Mouse (Mus musculus) myocyte (in vitro differentiated cells): ENCODE results near the gene Socs5. TPM values are rescaled to one million over a fixed set of nuclear protein-coding genes. Genes with fewer than 3 reads are reported as not detected.

Source experiments
- H3K27me3 ChIP-seq: one replicate; pipeline ENCODE4 v1.6.1; 2011; ENCODE audit not compliant: control insufficient read depth, insufficient read depth, insufficient read length
- H3K36me3 ChIP-seq: one replicate; pipeline ENCODE4 v1.6.1; 2011; ENCODE audit not compliant: control insufficient read depth, insufficient read depth
- H3K4me2 ChIP-seq: one replicate; pipeline ENCODE4 v1.6.1; 2011; ENCODE audit warnings: low read depth, control low read depth
- H3K4me3 ChIP-seq: one replicate; pipeline ENCODE4 v1.5.1; 2011; ENCODE audit warnings: mild to moderate bottlenecking, control low read depth, moderate library complexity
- H3K79me2 ChIP-seq: one replicate; pipeline ENCODE4 v1.6.1; 2011; ENCODE audit not compliant: control insufficient read depth, insufficient read depth
- H3ac ChIP-seq: one replicate; pipeline ENCODE4 v1.6.1; 2011; ENCODE audit not compliant: control insufficient read depth, insufficient read length
- CEBPB ChIP-seq: IDR thresholded peaks from 2 replicates; pipeline ENCODE4 v1.6.1; 2011; ENCODE audit warnings: mild to moderate bottlenecking, moderate library complexity; ENCODE audit not compliant: poor library complexity, insufficient read depth, severe bottlenecking
- E2F4 ChIP-seq: IDR thresholded peaks from one replicate; pipeline ENCODE4 v1.6.1; 2011; ENCODE audit warnings: mild to moderate bottlenecking, control low read depth, moderate library complexity; ENCODE audit not compliant: insufficient read depth
- MAX ChIP-seq: IDR thresholded peaks from one replicate; pipeline ENCODE4 v1.6.1; 2011; ENCODE audit warnings: low read depth, mild to moderate bottlenecking, control low read depth
- MYOD1 ChIP-seq, 3 experiments: IDR thresholded peaks; one replicate each; pipeline ENCODE4 v1.6.1; 2011; ENCODE audit warnings: control low read depth in 2 of 3, low read depth in 2 of 3, mild to moderate bottlenecking in 2 of 3, moderate library complexity in 1 of 3; ENCODE audit not compliant: insufficient read length in 2 of 3, control insufficient read depth in 1 of 3
- MYOG ChIP-seq, 3 experiments: IDR thresholded peaks; one replicate each; pipeline ENCODE4 v1.6.1; 2011; ENCODE audit warnings: control low read depth in 2 of 3, low read depth in 2 of 3, mild to moderate bottlenecking in 2 of 3; ENCODE audit not compliant: insufficient read length in 2 of 3, control insufficient read depth in 1 of 3, insufficient read depth in 1 of 3
- POLR2A ChIP-seq: IDR thresholded peaks from one replicate; pipeline ENCODE4 v1.6.1; 2011; ENCODE audit warnings: low read depth, mild to moderate bottlenecking, control low read depth, moderate library complexity; ENCODE audit not compliant: insufficient read length
- POLR2AphosphoS2 ChIP-seq: IDR thresholded peaks from one replicate; pipeline ENCODE4 v1.6.1; 2011; ENCODE audit warnings: low read depth, control low read depth; ENCODE audit not compliant: insufficient read length
- REST ChIP-seq: IDR thresholded peaks from one replicate; pipeline ENCODE4 v1.6.1; 2011; ENCODE audit warnings: mild to moderate bottlenecking, control low read depth, moderate library complexity; ENCODE audit not compliant: insufficient read depth, insufficient read length
- SRF ChIP-seq: IDR thresholded peaks from one replicate; pipeline ENCODE4 v1.6.1; 2011; ENCODE audit warnings: low read depth; ENCODE audit not compliant: control insufficient read depth, insufficient read length
- TCF12 ChIP-seq: IDR thresholded peaks from one replicate; pipeline ENCODE4 v1.6.1; 2011; ENCODE audit warnings: mild to moderate bottlenecking, control low read depth; ENCODE audit not compliant: poor library complexity, insufficient read depth, severe bottlenecking
- TCF3 ChIP-seq: IDR thresholded peaks from one replicate; pipeline ENCODE4 v1.6.1; 2011; ENCODE audit warnings: low read depth, control low read depth; ENCODE audit not compliant: insufficient read length
- USF1 ChIP-seq: IDR thresholded peaks from one replicate; pipeline ENCODE4 v1.6.1; 2011; ENCODE audit warnings: low read depth, mild to moderate bottlenecking, control low read depth, moderate library complexity
- polyA plus RNA-seq: library from polyadenylated mRNA; unstranded; fragments of >200 nt; fragmentation: generic; extraction: Trizol; gene quantifications from one replicate; pipeline ENCODE4 v1.2.1, GENCODE M21; 2012; ENCODE audit warnings: missing spikeins

The Socs5 gene
- polyA plus RNA-seq, 1 experiment = 14.0 TPM

GRCm38 (mm10) chr17:87100947-87101346, 6.5 kb upstream of the Socs5 start:
- Histone ChIP-seq H3ac (no peak overlapping the region), H3K4me3 (no peak overlapping the region), H3K27me3 (no peaks in the 10 kb centered on the region), H3K36me3 (no peaks in the 10 kb centered on the region), H3K79me2 (no peaks in the 10 kb centered on the region), H3K4me2 (no peak overlapping the region)
- TF ChIP-seq POLR2AphosphoS2 (no peak), MYOG (IDR thresholded peaks at IDR 0.05; ENCODE audit: control insufficient read depth in 1 of 3, insufficient read depth in 1 of 3, insufficient read length in 2 of 3, low read depth in 2 of 3) (no peak), POLR2A (no peak), E2F4 (no peak), SRF (no peak), MYOD1 (IDR thresholded peaks at IDR 0.05; ENCODE audit: control insufficient read depth in 1 of 3, insufficient read length in 2 of 3, low read depth in 2 of 3) (no peak), TCF12 (no peak), REST (no peak), MAX (no peak), USF1 (no peak), CEBPB (no peak), TCF3 (no peak)

DNA sequence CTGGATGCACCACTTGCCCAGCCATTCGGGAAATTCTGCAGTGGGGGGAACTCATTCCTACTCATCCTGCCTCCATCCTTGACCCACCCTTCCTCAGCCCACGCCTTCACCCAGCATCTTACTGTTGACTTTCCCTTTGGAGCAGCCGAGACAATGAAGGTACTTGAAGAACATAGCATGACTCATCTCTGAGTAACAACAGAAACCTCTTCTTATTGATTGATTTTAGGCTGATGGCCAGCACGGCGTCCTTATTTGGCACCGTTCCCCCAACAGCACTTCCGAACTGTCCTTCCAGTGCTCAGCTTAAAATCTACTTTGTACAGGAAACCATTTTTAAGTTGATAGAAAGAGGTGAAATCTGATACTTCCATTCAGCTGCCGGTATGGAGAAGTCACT, 4.8 kb upstream of the Socs5 start:
- Histone ChIP-seq H3K79me2 (no peaks in the 10 kb centered on the region), H3K4me3 (no peak overlapping the region), H3ac (no peak overlapping the region), H3K36me3 (no peaks in the 10 kb centered on the region), H3K4me2 (peak overlapping the region; percentile 75), H3K27me3 (no peaks in the 10 kb centered on the region)
- no peak for TF ChIP-seq E2F4
- TF ChIP-seq SRF = peak; percentile 51

DNA sequence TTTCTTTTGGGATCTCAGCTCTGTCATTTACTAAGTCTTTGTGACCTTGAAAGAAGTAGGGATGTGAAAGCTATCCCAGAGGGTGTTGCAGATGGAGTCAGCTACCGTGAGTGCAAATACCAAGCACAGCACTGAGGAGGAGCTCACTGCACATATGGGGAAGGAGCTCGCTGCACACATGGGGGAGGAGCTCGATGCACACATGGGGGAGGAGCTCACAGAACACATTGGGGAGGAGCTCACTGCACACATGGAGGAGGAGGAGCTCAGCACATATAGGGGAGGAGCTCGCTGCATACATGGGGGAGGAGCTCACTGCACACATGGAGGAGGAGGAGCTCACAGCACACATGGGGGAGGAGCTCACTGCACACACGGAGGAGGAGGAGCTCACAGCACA, 4.4 kb upstream of the Socs5 start:
- H3K27me3 ChIP-seq = no peaks in the 10 kb centered on the region
- no peak overlapping the region for H3ac ChIP-seq
- H3K4me3 ChIP-seq = no peak overlapping the region
- TF ChIP-seq TCF12 (no peak), USF1 (no peak), POLR2AphosphoS2 (no peak), SRF (no peak), CEBPB (no peak), MYOD1 (IDR thresholded peaks at IDR 0.05; ENCODE audit: control insufficient read depth in 1 of 3, insufficient read length in 2 of 3, low read depth in 2 of 3) (no peak), REST (no peak), MAX (no peak), MYOG (IDR thresholded peaks at IDR 0.05; ENCODE audit: control insufficient read depth in 1 of 3, insufficient read depth in 1 of 3, insufficient read length in 2 of 3, low read depth in 2 of 3) (no peak), E2F4 (no peak), TCF3 (no peak), POLR2A (no peak)
- no peaks in the 10 kb centered on the region for H3K36me3 ChIP-seq
- peaks cover 4% of the 10 kb centered on the region for H3K79me2 ChIP-seq
- peak overlapping the region; percentile 75 for H3K4me2 ChIP-seq

DNA sequence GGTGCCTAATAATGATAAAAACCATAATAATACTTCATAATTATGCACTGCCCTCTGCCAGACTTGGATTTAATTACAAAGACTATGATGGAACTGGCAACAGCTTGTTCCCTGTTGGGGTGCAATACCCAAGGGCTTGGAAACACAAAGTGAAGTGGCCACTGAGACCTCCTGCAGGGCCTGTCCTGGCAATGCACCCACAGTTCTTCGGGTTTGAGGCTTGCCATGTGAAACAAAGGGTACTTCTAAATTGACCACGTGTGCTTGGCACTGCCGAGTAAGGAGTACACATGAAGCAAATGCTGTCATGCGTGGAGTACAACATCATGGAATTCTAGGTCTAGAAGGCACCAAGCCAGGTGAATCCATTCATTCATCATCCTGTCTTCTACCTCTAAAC, 3.2 kb upstream of the Socs5 start:
- Histone ChIP-seq H3K79me2 (peaks cover 16% of the 10 kb centered on the region), H3ac (no peak overlapping the region), H3K4me2 (peak overlapping the region; percentile 20), H3K4me3 (no peak overlapping the region), H3K36me3 (no peaks in the 10 kb centered on the region), H3K27me3 (no peaks in the 10 kb centered on the region)
- no peak for TF ChIP-seq CEBPB
- TF ChIP-seq POLR2AphosphoS2 = no peak
- no peak for TF ChIP-seq E2F4
- TF ChIP-seq MYOD1 (IDR thresholded peaks at IDR 0.05; ENCODE audit: control insufficient read depth in 1 of 3, insufficient read length in 2 of 3, low read depth in 2 of 3) = no peak
- no peak for TF ChIP-seq TCF3
- no peak for TF ChIP-seq SRF
- TF ChIP-seq USF1 = no peak
- TF ChIP-seq TCF12 = no peak
- no peak for TF ChIP-seq MYOG (IDR thresholded peaks at IDR 0.05; ENCODE audit: control insufficient read depth in 1 of 3, insufficient read depth in 1 of 3, insufficient read length in 2 of 3, low read depth in 2 of 3)
- TF ChIP-seq POLR2A = no peak
- no peak for TF ChIP-seq MAX
- TF ChIP-seq REST = no peak

- no peaks in the 10 kb centered on the region for H3K27me3 ChIP-seq
- TF ChIP-seq MAX = no peak
- TF ChIP-seq E2F4 = no peak
- no peak for TF ChIP-seq TCF3
- no peak for TF ChIP-seq USF1
- TF ChIP-seq TCF12 = no peak
- TF ChIP-seq CEBPB = no peak
- no peak for TF ChIP-seq REST
- no peak for TF ChIP-seq MYOD1 (IDR thresholded peaks at IDR 0.05; ENCODE audit: control insufficient read depth in 1 of 3, insufficient read length in 2 of 3, low read depth in 2 of 3)
- no peak for TF ChIP-seq POLR2AphosphoS2
- peak overlapping the region; percentile 98 for H3K4me2 ChIP-seq
- H3K36me3 ChIP-seq = no peaks in the 10 kb centered on the region
- H3K4me3 ChIP-seq = peak overlapping the region; percentile 44
- H3ac ChIP-seq = no peak overlapping the region
- peaks cover 33% of the 10 kb centered on the region for H3K79me2 ChIP-seq
Measured at GRCm38 (mm10) chr17:87105941-87106340, 1.5 kb upstream of the Socs5 start.
